Mouse (Mus musculus) intestine, embryonic 15.5 days (tissue): ENCODE data around the gene Pigo. TPM values are rescaled to one million over a fixed set of nuclear protein-coding genes. Genes with fewer than 3 reads are reported as not detected.

ENCODE experiments used
- ATAC-seq: fragments of 200-750 bp; cut with Nextera tagmentation; 2 replicates; pipeline ENCODE4 v1.8.0; 2017; ENCODE audit warnings: moderate TSS enrichment, moderate library complexity
- H3K27ac ChIP-seq: fragments of 300-500 bp; sonication (generic); 2 replicates; pipeline ENCODE4 v1.5.1; 2015; ENCODE audit warnings: mild to moderate bottlenecking, inconsistent platforms
- H3K27me3 ChIP-seq: fragments of 300-500 bp; sonication (generic); replicated peaks from 2 replicates; pipeline ENCODE4 v1.6.1; 2015; ENCODE audit warnings: inconsistent platforms
- H3K36me3 ChIP-seq: fragments of 300-500 bp; sonication (generic); 2 replicates; pipeline ENCODE4 v1.6.1; 2015; ENCODE audit warnings: inconsistent platforms
- H3K4me1 ChIP-seq: fragments of 300-500 bp; sonication (generic); replicated peaks from 2 replicates; pipeline ENCODE4 v1.6.1; 2015; ENCODE audit warnings: inconsistent platforms
- H3K4me2 ChIP-seq: fragments of 300-500 bp; sonication (generic); replicated peaks from 2 replicates; pipeline ENCODE4 v1.6.1; 2015; ENCODE audit warnings: mild to moderate bottlenecking, inconsistent platforms
- H3K4me3 ChIP-seq: fragments of 300-500 bp; sonication (generic); replicated peaks from 2 replicates; pipeline ENCODE4 v1.5.1; 2015; ENCODE audit warnings: inconsistent platforms
- H3K9ac ChIP-seq: fragments of 300-500 bp; sonication (generic); 2 replicates; pipeline ENCODE4 v1.6.1; 2015; ENCODE audit warnings: inconsistent platforms
- H3K9me3 ChIP-seq: fragments of 300-500 bp; sonication (generic); 2 replicates; pipeline ENCODE4 v1.6.1; 2016; ENCODE audit warnings: inconsistent platforms
- WGBS: fragments of 180-500 bp; shearing (Covaris S2); methylation state at CpG from one replicate; pipeline ENCODE4 v1.1.7; 2015; 5-methylcytosine and 5-hydroxymethylcytosine counted together
- polyA plus RNA-seq: library from polyadenylated mRNA; unstranded; fragments of >200 nt; fragmentation: Nextera tagmentation; extraction: Ambion mirVana; gene quantifications from 2 replicates; pipeline ENCODE4 v1.2.1, GENCODE M21; 2015

The Pigo gene
- 22.9 and 28.2 TPM in 2 replicates for polyA plus RNA-seq

- peak; percentile 97 for ATAC-seq
- Histone ChIP-seq H3K36me3 (peaks cover 39% of the 10 kb centered on the region), H3K27me3 (no peaks in the 10 kb centered on the region), H3K9me3 (no peaks in the 10 kb centered on the region), H3K4me2 (peak within 1 kb of the TSS; percentile 60), H3K9ac (peak within 1 kb of the TSS; percentile 57), H3K27ac (peak within 1 kb of the TSS; percentile 83), H3K4me3 (peak within 1 kb of the TSS; percentile 52), H3K4me1 (peaks cover 12% of the 10 kb centered on the region)
- WGBS, result 5% methylated on average over 42 of the region's 42 CpGs
Measured at GRCm38 (mm10) chr4:43025084-43025960, at the start of gene Pigo. Gene Pigo (minus strand): TSS chr4:43025819.

GRCm38 (mm10) chr4:43074923-43075322 is 49.3 kb upstream of the Pigo start:
- H3K27ac ChIP-seq, result no peak overlapping the region
- no peak for ATAC-seq
- no peak overlapping the region for H3K4me2 ChIP-seq
- no peaks in the 10 kb centered on the region for H3K9me3 ChIP-seq
- H3K9ac ChIP-seq, result no peak overlapping the region
- H3K27me3 ChIP-seq, result no peaks in the 10 kb centered on the region
- H3K36me3 ChIP-seq, result no peaks in the 10 kb centered on the region
- H3K4me3 ChIP-seq, result no peak overlapping the region
- H3K4me1 ChIP-seq, result no peaks in the 10 kb centered on the region

- Histone ChIP-seq H3K27me3 (no peaks in the 10 kb centered on the region), H3K9me3 (no peaks in the 10 kb centered on the region), H3K27ac (no peak overlapping the region), H3K36me3 (no peaks in the 10 kb centered on the region), H3K4me1 (no peaks in the 10 kb centered on the region), H3K4me2 (no peak overlapping the region), H3K9ac (no peak overlapping the region), H3K4me3 (no peak overlapping the region)
- 92% methylated on average over 4 of the region's 4 CpGs for WGBS
- no peak for ATAC-seq
Measured at GRCm38 (mm10) chr4:43065471-43065870, 39.9 kb upstream of the Pigo start.

GRCm38 (mm10) chr4:43060286-43060685 is 34.7 kb upstream of the Pigo start:
- ATAC-seq, result no peak
- Histone ChIP-seq H3K9me3 (no peaks in the 10 kb centered on the region), H3K27ac (no peak overlapping the region), H3K4me2 (no peak overlapping the region), H3K4me1 (no peaks in the 10 kb centered on the region), H3K4me3 (no peak overlapping the region), H3K36me3 (no peaks in the 10 kb centered on the region), H3K9ac (no peak overlapping the region), H3K27me3 (0 out of 2 replicates have a peak, but pooled peaks cover 4% of the 10 kb centered on the region)
- 70% methylated on average over 3 of the region's 3 CpGs for WGBS

GRCm38 (mm10) chr4:43059697-43060096 is 34.1 kb upstream of the Pigo start:
- Histone ChIP-seq H3K4me3 (peak overlapping the region; percentile 79), H3K4me1 (no peaks in the 10 kb centered on the region), H3K27ac (no peak overlapping the region), H3K36me3 (no peaks in the 10 kb centered on the region), H3K27me3 (0 out of 2 replicates have a peak, but pooled peaks cover 4% of the 10 kb centered on the region), H3K9me3 (no peaks in the 10 kb centered on the region), H3K4me2 (peak overlapping the region; percentile 92), H3K9ac (no peak overlapping the region; the same call in 1 of the 2 replicates)
- no peak for ATAC-seq
- 38% methylated on average over 3 of the region's 3 CpGs for WGBS

- Histone ChIP-seq H3K4me2 (peak within 1 kb of the TSS; percentile 92), H3K4me3 (peak within 1 kb of the TSS; percentile 79), H3K9me3 (no peaks in the 10 kb centered on the region), H3K9ac (peak within 1 kb of the TSS; percentile 75), H3K27me3 (0 out of 2 replicates have a peak, but pooled peaks cover 4% of the 10 kb centered on the region), H3K27ac (peak within 1 kb of the TSS; percentile 81), H3K36me3 (no peaks in the 10 kb centered on the region), H3K4me1 (no peaks in the 10 kb centered on the region)
- peak; percentile 99 for ATAC-seq
- WGBS, result under 1% methylated on average over 90 of the region's 90 CpGs
Measured at GRCm38 (mm10) chr4:43058753-43059654, 33.4 kb upstream of the Pigo start, which contains the start of gene Unc13b. Gene Unc13b (plus strand): TSS chr4:43058953.

GRCm38 (mm10) chr4:43058392-43058752 is 32.8 kb upstream of the Pigo start:
- 19% methylated on average over 8 of the region's 8 CpGs for WGBS

GRCm38 (mm10) chr4:43057654-43058053 is 32.0 kb upstream of the Pigo start:
- H3K9ac ChIP-seq, result no peak overlapping the region
- 0 out of 2 replicates have a peak, but pooled peaks cover 4% of the 10 kb centered on the region for H3K27me3 ChIP-seq
- no peak for ATAC-seq
- H3K36me3 ChIP-seq, result no peaks in the 10 kb centered on the region
- no peak overlapping the region for H3K4me3 ChIP-seq
- H3K4me2 ChIP-seq, result no peak overlapping the region
- no peaks in the 10 kb centered on the region for H3K9me3 ChIP-seq
- H3K4me1 ChIP-seq, result no peaks in the 10 kb centered on the region
- H3K27ac ChIP-seq, result no peak overlapping the region
- WGBS, result 91% methylated on average over 5 of the region's 5 CpGs

More at GRCm38 (mm10) chr4:43058392-43058752, 32.8 kb upstream of the Pigo start:
- H3K36me3 ChIP-seq, result no peaks in the 10 kb centered on the region
- H3K27me3 ChIP-seq, result 0 out of 2 replicates have a peak, but pooled peaks cover 4% of the 10 kb centered on the region
- H3K9me3 ChIP-seq, result no peaks in the 10 kb centered on the region
- H3K4me2 ChIP-seq, result peak overlapping the region; percentile 92
- no peak overlapping the region for H3K27ac ChIP-seq
- peak overlapping the region; percentile 79 for H3K4me3 ChIP-seq
- peak; percentile 39 for ATAC-seq
- H3K9ac ChIP-seq, result no peak overlapping the region
- no peaks in the 10 kb centered on the region for H3K4me1 ChIP-seq

GRCm38 (mm10) chr4:43052627-43053026 is 27.0 kb upstream of the Pigo start:
- WGBS, result 17% methylated on average over 4 of the region's 4 CpGs
- Histone ChIP-seq H3K36me3 (no peaks in the 10 kb centered on the region), H3K4me1 (no peaks in the 10 kb centered on the region), H3K4me3 (no peak overlapping the region), H3K9ac (no peak overlapping the region), H3K27ac (no peak overlapping the region), H3K27me3 (no peaks in the 10 kb centered on the region), H3K9me3 (no peaks in the 10 kb centered on the region), H3K4me2 (no peak overlapping the region)
- peak; percentile 52 for ATAC-seq

- H3K4me3 ChIP-seq, result no peak overlapping the region
- H3K4me2 ChIP-seq, result no peak overlapping the region
- no peaks in the 10 kb centered on the region for H3K27me3 ChIP-seq
- ATAC-seq, result no peak
- H3K9ac ChIP-seq, result no peak overlapping the region
- H3K27ac ChIP-seq, result no peak overlapping the region
- 6% methylated on average over 5 of the region's 5 CpGs for WGBS
- H3K36me3 ChIP-seq, result no peaks in the 10 kb centered on the region
- H3K9me3 ChIP-seq, result no peaks in the 10 kb centered on the region
- peaks cover 13% of the 10 kb centered on the region for H3K4me1 ChIP-seq
Measured at GRCm38 (mm10) chr4:43047231-43047630, 21.6 kb upstream of the Pigo start.

GRCm38 (mm10) chr4:43046607-43047006 is 21.0 kb upstream of the Pigo start:
- Histone ChIP-seq H3K9me3 (no peaks in the 10 kb centered on the region), H3K4me3 (no peak overlapping the region), H3K27ac (no peak overlapping the region), H3K36me3 (no peaks in the 10 kb centered on the region), H3K4me1 (peaks cover 13% of the 10 kb centered on the region), H3K27me3 (no peaks in the 10 kb centered on the region), H3K9ac (no peak overlapping the region), H3K4me2 (peak overlapping the region; percentile 76; the same call in 1 of the 2 replicates)
- ATAC-seq, result no peak
- WGBS, result 60% methylated on average over 5 of the region's 5 CpGs
